Mouse (Mus musculus) cortical plate, adult 2 months (tissue): Measurements from ENCODE around the gene Rab11fip5.

Experiments
- CTCF ChIP-seq: fragments of 200-500 bp; IDR thresholded peaks from 2 replicates; pipeline ENCODE4 v1.5.1; 2011; ENCODE audit warnings: mild to moderate bottlenecking, control low read depth, low read length; ENCODE audit not compliant: insufficient read depth; ENCODE audit errors: extremely low read depth
- POLR2A ChIP-seq: fragments of 200-500 bp; IDR thresholded peaks from 2 replicates; pipeline ENCODE4 v1.6.1; 2011; ENCODE audit warnings: mild to moderate bottlenecking, low read length, control low read depth; ENCODE audit not compliant: insufficient read depth; ENCODE audit errors: extremely low read depth

- TF ChIP-seq CTCF (no peak), POLR2A (no peak)
Measured at GRCm38 (mm10) chr6:85288193-85288857, 86.1 kb downstream of the Rab11fip5 start.
